ENCODE assay signal across 18 mouse cellular contexts in genomic region chr10:111790911-111791310, GRCm38 (mm10).
DNase-seq lines count a peak whose midpoint lies in the region; ATAC-seq lines count a peak whose summit lies in the region.
"Had no signal": no experiment of that assay in that cellular context is flagged by ENCODE, and none has a peak within 500 bp of the region (broad histone marks: within the 10 kb centered on the region; RNA-seq: fewer than 3 reads in every experiment).

No protein-coding gene starts in this region.

- no peak for ATAC-seq in heart, embryonic 12.5 days (ENCODE audit: insufficient number of reproducible peaks, low FRiP score)
- ATAC-seq: activated CD4-positive, CD25-positive, alpha-beta regulatory T cell, adult 4 months; CD4-positive, CD25-positive, alpha-beta regulatory T cell, adult 4 months; Patski had no signal

- H3K4me2 ChIP-seq in heart, embryonic 12.5 days = no peak overlapping the region

- DNase-seq in heart, adult 11 months = peak; percentile 51
- DNase-seq: adrenal gland, adult 2 months; adrenal gland, adult 8-10 months; adrenal gland, postnatal 10 days; adrenal gland, postnatal 14 days; adrenal gland, postnatal 25 days; adrenal gland, postnatal 36 days; B cell, adult 2 months; cerebellum, adult 11 months; cerebellum, adult 11-12 months; cerebellum, adult 18-20 months; cerebellum, adult 2 months had no signal

- H3K27ac ChIP-seq in heart, embryonic 12.5 days (ENCODE audit: poor library complexity, severe bottlenecking) = no peak overlapping the region

- no peaks in the 10 kb centered on the region for H3K36me3 ChIP-seq in heart, embryonic 12.5 days
- H3K36me3 ChIP-seq: G1E had no signal

- H3K4me1 ChIP-seq in heart, embryonic 12.5 days (replicated peaks) = peaks cover 10% of the 10 kb centered on the region

- no peak overlapping the region for H3K9ac ChIP-seq in heart, embryonic 12.5 days

- no peaks in the 10 kb centered on the region for H3K27me3 ChIP-seq in heart, embryonic 12.5 days (replicated peaks)
- H3K27me3 ChIP-seq: CH12.LX, Patski had no signal

- 89% methylated on average over 2 of the region's 2 CpGs for WGBS in heart, embryonic 12.5 days

- H3K9me3 ChIP-seq in heart, embryonic 12.5 days (replicated peaks) = no peaks in the 10 kb centered on the region
- H3K9me3 ChIP-seq: G1E had no signal

- no peak overlapping the region for H3K4me3 ChIP-seq in heart, embryonic 12.5 days
